Mouse (Mus musculus) limb, embryonic 15.5 days (tissue): ENCODE results near the gene Aebp2. TPM values are rescaled to one million over a fixed set of nuclear protein-coding genes. Genes with fewer than 3 reads are reported as not detected.
"Not testable (repeated sequence)": the region's sequence is repeated elsewhere in the genome, so short reads cannot be mapped to it uniquely, and the experiment has no call there.

Source experiments
- ATAC-seq: fragments of 200-750 bp; cut with Nextera tagmentation; 2 replicates; pipeline ENCODE4 v1.8.0; 2017; ENCODE audit warnings: low read depth, moderate TSS enrichment; ENCODE audit not compliant: insufficient number of reproducible peaks, low FRiP score, low TSS enrichment
- H3K27ac ChIP-seq: fragments of 300-500 bp; sonication (generic); 2 replicates; pipeline ENCODE4 v1.5.1; 2015; ENCODE audit warnings: moderate library complexity, mild to moderate bottlenecking, inconsistent platforms
- H3K27me3 ChIP-seq: fragments of 300-500 bp; sonication (generic); 2 replicates; pipeline ENCODE4 v1.6.1; 2015; ENCODE audit warnings: inconsistent platforms
- H3K36me3 ChIP-seq: fragments of 300-500 bp; sonication (generic); 2 replicates; pipeline ENCODE4 v1.6.1; 2015; ENCODE audit warnings: inconsistent platforms
- H3K4me1 ChIP-seq: fragments of 300-500 bp; sonication (generic); 2 replicates; pipeline ENCODE4 v1.6.1; 2015; ENCODE audit warnings: inconsistent platforms
- H3K4me2 ChIP-seq: fragments of 300-500 bp; sonication (generic); 2 replicates; pipeline ENCODE4 v1.6.1; 2015; ENCODE audit warnings: mild to moderate bottlenecking, inconsistent platforms
- H3K4me3 ChIP-seq: fragments of 300-500 bp; sonication (generic); 2 replicates; pipeline ENCODE4 v1.5.1; 2015; ENCODE audit warnings: mild to moderate bottlenecking, inconsistent platforms
- H3K9ac ChIP-seq: fragments of 300-500 bp; sonication (generic); 2 replicates; pipeline ENCODE4 v1.6.1; 2015; ENCODE audit warnings: inconsistent platforms
- H3K9me3 ChIP-seq: fragments of 300-500 bp; sonication (generic); 2 replicates; pipeline ENCODE4 v1.6.1; 2016; ENCODE audit warnings: inconsistent platforms
- WGBS: fragments of 180-500 bp; shearing (Covaris S2); methylation state at CpG from one replicate; pipeline ENCODE4 v1.1.7; 2015; 5-methylcytosine and 5-hydroxymethylcytosine counted together
- polyA plus RNA-seq: library from polyadenylated mRNA; unstranded; fragments of >200 nt; fragmentation: Nextera tagmentation; extraction: Ambion mirVana; gene quantifications from 2 replicates; pipeline ENCODE4 v1.2.1, GENCODE M21; 2015

The Aebp2 gene
- 14.4 and 17.1 TPM in 2 replicates for polyA plus RNA-seq

DNA sequence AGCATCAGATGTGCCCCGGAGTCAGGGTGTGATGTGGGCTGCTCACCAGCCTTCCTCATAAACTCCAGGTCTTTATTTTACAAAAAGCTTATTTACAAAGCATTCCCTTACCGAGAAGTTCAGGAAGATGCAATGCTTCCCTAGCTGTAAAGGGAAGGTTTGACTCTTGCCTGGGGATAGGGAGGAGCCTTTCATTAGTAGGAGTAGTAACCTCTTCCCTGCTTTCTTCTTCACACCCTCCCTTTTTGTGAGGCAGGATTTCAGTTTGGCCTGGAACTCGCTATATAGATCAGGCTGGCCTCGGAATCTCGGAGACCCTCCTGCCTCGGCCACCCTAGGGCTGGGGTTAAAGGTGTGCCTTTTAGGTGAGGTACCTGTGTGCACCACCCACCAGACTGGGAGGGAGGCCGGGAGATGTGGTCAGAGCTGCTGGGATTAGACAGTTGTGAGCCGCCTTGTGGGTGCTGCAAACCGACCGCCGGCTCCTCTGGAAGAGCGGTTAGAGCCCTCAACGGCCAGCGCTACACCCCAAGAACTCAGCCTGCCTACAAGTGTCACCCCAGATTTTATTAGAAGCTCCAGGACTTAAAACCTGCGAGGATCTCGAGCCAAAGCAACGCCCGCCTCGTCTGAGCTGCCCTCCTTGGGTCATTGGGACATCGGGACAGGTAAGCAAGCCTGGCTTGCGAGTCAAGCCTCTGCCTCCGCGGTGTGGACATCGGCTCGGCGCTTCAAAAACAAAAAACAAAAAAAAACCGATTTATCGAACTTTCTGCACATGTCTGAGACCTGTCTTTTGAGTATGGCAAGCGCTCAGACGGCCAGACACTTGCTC is at the start of gene Aebp2:
TSS of gene Aebp2 (plus strand) at position 273 of the 835 bp plus-strand sequence.
- Histone ChIP-seq H3K4me3 (peak within 1 kb of the TSS; percentile 99), H3K27me3 (no peaks in the 10 kb centered on the region), H3K4me1 (peaks cover 37% of the 10 kb centered on the region), H3K9me3 (no peaks in the 10 kb centered on the region), H3K27ac (peak within 1 kb of the TSS; percentile 98), H3K9ac (peak within 1 kb of the TSS; percentile 96), H3K4me2 (peak within 1 kb of the TSS; percentile 44), H3K36me3 (no peaks in the 10 kb centered on the region)
- peak; percentile 1; the same call in 1 of the 2 replicates for ATAC-seq
- 43% methylated on average over 30 of the region's 30 CpGs for WGBS

GRCm38 (mm10) chr6:140574943-140575342 is 47.5 kb upstream of the Aebp2 start:
- Histone ChIP-seq H3K4me2 (no peak overlapping the region), H3K27ac (no peak overlapping the region), H3K36me3 (peaks cover 54% of the 10 kb centered on the region), H3K4me3 (no peak overlapping the region), H3K27me3 (no peaks in the 10 kb centered on the region), H3K9ac (no peak overlapping the region), H3K9me3 (no peaks in the 10 kb centered on the region), H3K4me1 (no peaks in the 10 kb centered on the region)
- WGBS, result 90% methylated on average over 3 of the region's 3 CpGs
- ATAC-seq, result no peak

GRCm38 (mm10) chr6:140576133-140576532 is 46.3 kb upstream of the Aebp2 start:
- no peak overlapping the region for H3K27ac ChIP-seq
- H3K4me3 ChIP-seq, result no peak overlapping the region
- no peak overlapping the region for H3K9ac ChIP-seq
- H3K36me3 ChIP-seq, result peaks cover 56% of the 10 kb centered on the region
- H3K9me3 ChIP-seq, result no peaks in the 10 kb centered on the region
- H3K4me1 ChIP-seq, result no peaks in the 10 kb centered on the region
- H3K4me2 ChIP-seq, result no peak overlapping the region
- no peaks in the 10 kb centered on the region for H3K27me3 ChIP-seq
- WGBS, result 68% methylated on average over 8 of the region's 8 CpGs
- ATAC-seq, result no peak

GRCm38 (mm10) chr6:140576961-140577821 is 45.3 kb upstream of the Aebp2 start:
- H3K36me3 ChIP-seq, result peaks cover 61% of the 10 kb centered on the region

DNA sequence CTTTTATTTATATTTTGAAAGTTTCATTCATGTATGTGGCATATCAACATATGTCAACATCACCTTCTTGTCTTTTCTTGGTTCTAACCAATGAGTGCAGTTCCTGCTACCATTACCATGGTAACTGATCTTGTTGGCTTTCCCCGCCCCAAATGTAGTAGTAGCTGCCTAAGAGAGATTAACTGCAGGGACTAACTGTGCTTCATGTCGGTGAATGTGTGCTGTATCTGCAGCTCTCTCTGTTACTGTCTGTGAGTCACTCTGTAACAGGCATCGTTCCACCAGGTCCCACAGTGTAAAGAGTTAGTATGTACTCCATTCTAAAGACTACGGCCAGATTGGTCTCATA is 44.7 kb upstream of the Aebp2 start:
- peaks cover 62% of the 10 kb centered on the region for H3K36me3 ChIP-seq
- no peak for ATAC-seq
- WGBS, result 84% methylated on average over 4 of the region's 4 CpGs
- H3K27me3 ChIP-seq, result no peaks in the 10 kb centered on the region
- no peak overlapping the region for H3K9ac ChIP-seq
- no peaks in the 10 kb centered on the region for H3K9me3 ChIP-seq
- H3K27ac ChIP-seq, result no peak overlapping the region
- H3K4me2 ChIP-seq, result no peak overlapping the region
- no peaks in the 10 kb centered on the region for H3K4me1 ChIP-seq
- H3K4me3 ChIP-seq, result no peak overlapping the region

More at GRCm38 (mm10) chr6:140576961-140577821, 45.3 kb upstream of the Aebp2 start:
- no peaks in the 10 kb centered on the region for H3K4me1 ChIP-seq
- no peak overlapping the region for H3K27ac ChIP-seq
- no peaks in the 10 kb centered on the region for H3K27me3 ChIP-seq
- H3K4me3 ChIP-seq, result no peak overlapping the region
- H3K9ac ChIP-seq, result no peak overlapping the region
- ATAC-seq, result no peak
- 68% methylated on average over 18 of the region's 18 CpGs for WGBS
- H3K4me2 ChIP-seq, result no peak overlapping the region
- no peaks in the 10 kb centered on the region for H3K9me3 ChIP-seq

DNA sequence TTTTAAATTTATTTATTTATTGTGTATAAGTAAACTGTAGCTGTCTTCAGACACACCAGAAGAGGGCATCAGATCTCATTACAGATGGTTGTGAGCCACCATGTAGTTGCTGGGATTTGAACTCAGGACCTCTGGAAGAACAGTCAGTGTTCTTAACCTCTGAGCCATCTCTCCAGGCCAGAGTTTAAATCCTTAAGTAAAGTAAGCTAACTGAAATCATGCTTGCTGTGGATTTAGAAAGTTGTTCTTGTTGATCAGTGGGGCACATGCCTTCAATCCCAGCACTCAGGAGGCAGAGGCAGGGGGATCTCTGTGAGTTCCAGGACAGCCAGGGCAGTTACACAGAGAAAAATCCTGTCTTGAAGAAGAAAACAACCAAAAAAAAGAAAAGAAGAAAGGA is 43.5 kb upstream of the Aebp2 start:
- peaks cover 56% of the 10 kb centered on the region for H3K36me3 ChIP-seq
- H3K4me3 ChIP-seq, result not testable (repeated sequence)

DNA sequence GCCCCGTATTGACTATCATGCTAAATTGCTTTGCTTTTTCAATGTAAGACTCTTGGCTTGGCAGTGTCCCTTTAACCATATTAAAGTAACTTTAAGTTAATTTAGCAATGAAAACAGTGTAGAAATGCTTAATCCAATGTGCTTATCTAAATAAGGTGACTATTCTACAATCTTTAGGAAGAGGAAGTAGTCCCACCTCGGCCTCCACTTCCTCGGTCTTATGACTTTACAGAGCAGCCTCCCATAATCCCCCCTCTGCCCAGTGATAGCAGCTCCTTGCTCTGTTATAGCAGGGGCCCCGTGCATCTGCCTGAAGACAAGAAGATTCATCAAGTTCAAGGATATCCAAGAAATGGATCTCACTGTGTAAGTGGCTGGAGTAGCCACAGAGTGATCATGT is 42.3 kb upstream of the Aebp2 start:
- H3K27ac ChIP-seq, result no peak overlapping the region
- H3K4me2 ChIP-seq, result no peak overlapping the region
- H3K9ac ChIP-seq, result no peak overlapping the region
- no peak for ATAC-seq
- peaks cover 46% of the 10 kb centered on the region for H3K36me3 ChIP-seq
- WGBS, result 77% methylated on average over 4 of the region's 4 CpGs
- no peaks in the 10 kb centered on the region for H3K27me3 ChIP-seq
- H3K9me3 ChIP-seq, result no peaks in the 10 kb centered on the region
- no peak overlapping the region for H3K4me3 ChIP-seq
- H3K4me1 ChIP-seq, result no peaks in the 10 kb centered on the region

More for the DNA sequence above, 43.5 kb upstream of the Aebp2 start:
- ATAC-seq, H3K27me3 ChIP-seq, H3K4me2 ChIP-seq, H3K9ac ChIP-seq, H3K27ac ChIP-seq, H3K4me1 ChIP-seq, H3K9me3 ChIP-seq: not testable (repeated sequence)

DNA sequence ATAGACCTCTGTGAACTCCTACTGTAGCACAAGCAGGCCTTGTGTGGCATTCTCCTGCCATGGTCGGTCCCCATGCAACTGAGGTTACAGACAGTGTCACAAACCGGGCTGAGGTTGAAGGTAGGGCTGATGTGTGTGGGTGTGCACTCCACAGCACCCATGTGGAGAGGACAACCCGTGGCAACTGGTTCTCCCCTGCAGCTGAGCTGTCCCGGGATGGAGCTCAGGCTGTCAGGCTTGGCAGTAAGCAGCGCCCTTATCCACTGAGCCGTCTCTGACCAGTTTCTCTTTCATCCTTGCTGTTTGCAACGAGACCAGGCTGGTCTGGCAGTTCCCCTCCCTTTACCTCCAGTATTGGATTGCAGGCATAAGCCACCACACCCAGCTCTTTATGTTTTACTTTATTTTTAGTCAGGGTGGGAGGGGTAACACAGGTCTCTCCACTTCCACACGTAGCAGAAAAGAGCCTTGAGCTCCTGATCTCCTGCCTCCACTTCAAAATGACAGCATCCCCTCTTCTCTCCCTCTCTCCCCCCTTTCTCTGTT is 35.7 kb upstream of the Aebp2 start:
- Histone ChIP-seq H3K4me1 (peaks cover 2% of the 10 kb centered on the region; the same call in 1 of the 2 replicates), H3K4me2 (no peak overlapping the region), H3K9ac (no peak overlapping the region), H3K9me3 (no peaks in the 10 kb centered on the region), H3K36me3 (peaks cover 60% of the 10 kb centered on the region), H3K27ac (no peak overlapping the region; the same call in 1 of the 2 replicates), H3K4me3 (no peak overlapping the region), H3K27me3 (no peaks in the 10 kb centered on the region)
- WGBS, result 69% methylated on average over 8 of the region's 8 CpGs
- no peak for ATAC-seq

- 42% methylated on average over 5 of the region's 5 CpGs for WGBS
- Histone ChIP-seq H3K4me3 (no peak overlapping the region), H3K36me3 (peaks cover 75% of the 10 kb centered on the region), H3K9me3 (no peaks in the 10 kb centered on the region), H3K4me1 (peaks cover 16% of the 10 kb centered on the region), H3K27me3 (no peaks in the 10 kb centered on the region), H3K4me2 (no peak overlapping the region), H3K27ac (peak overlapping the region; percentile 33; the same call in 1 of the 2 replicates), H3K9ac (no peak overlapping the region)
- no peak for ATAC-seq
These were observed 31.1 kb upstream of the Aebp2 start for GRCm38 (mm10) chr6:140591331-140591730.

DNA sequence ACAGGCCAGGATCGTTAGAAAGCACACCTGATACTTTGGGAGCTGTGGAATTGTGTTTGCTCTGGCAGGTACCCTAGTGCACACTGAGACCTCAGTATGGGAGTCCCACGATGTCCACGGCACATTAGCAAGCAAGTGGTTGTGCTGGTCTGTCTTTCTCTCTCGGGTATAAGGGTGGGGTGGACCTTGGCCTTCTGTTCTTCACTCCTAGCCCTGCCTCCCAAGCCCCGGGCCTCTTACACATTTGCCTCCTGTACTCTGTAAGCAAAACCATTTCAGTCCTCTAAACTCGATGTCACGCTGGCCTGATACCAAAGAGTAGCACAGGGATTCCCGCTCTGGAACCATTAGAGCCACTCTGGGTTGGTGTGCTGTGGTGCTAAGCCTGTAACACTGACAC is 29.8 kb upstream of the Aebp2 start:
- Histone ChIP-seq H3K4me2 (no peak overlapping the region), H3K9ac (no peak overlapping the region), H3K4me3 (no peak overlapping the region), H3K27ac (peak overlapping the region; percentile 59), H3K9me3 (no peaks in the 10 kb centered on the region), H3K36me3 (peaks cover 69% of the 10 kb centered on the region), H3K27me3 (no peaks in the 10 kb centered on the region), H3K4me1 (peaks cover 14% of the 10 kb centered on the region)
- no peak for ATAC-seq
- WGBS, result 69% methylated on average over 8 of the region's 8 CpGs

GRCm38 (mm10) chr6:140593420-140594170 is 28.9 kb upstream of the Aebp2 start:
- Histone ChIP-seq H3K36me3 (peaks cover 60% of the 10 kb centered on the region), H3K9ac (no peak overlapping the region), H3K27me3 (no peaks in the 10 kb centered on the region), H3K4me2 (no peak overlapping the region), H3K9me3 (no peaks in the 10 kb centered on the region), H3K4me1 (peaks cover 14% of the 10 kb centered on the region), H3K4me3 (no peak overlapping the region), H3K27ac (peak overlapping the region; percentile 66)
- ATAC-seq, result no peak
- WGBS, result 61% methylated on average over 17 of the region's 17 CpGs
